Mouse (Mus musculus): ENCODE data around the gene Spag5. TPM values are rescaled to one million over a fixed set of nuclear protein-coding genes. Genes with fewer than 3 reads are reported as not detected.

Spag5 gene
- 2.7 TPM for polyA plus RNA-seq (2014; fragmentation: Illumina TruSeq; extraction: RNeasy Lipid Tissue Mini Kit (QIAGEN cat#74804); ENCODE audit: low read depth, low replicate concordance)

GRCm38 (mm10) chr11:78301357-78302084 is at the start of gene Spag5:
Gene Spag5 (plus strand): TSS chr11:78301529.

DNA sequence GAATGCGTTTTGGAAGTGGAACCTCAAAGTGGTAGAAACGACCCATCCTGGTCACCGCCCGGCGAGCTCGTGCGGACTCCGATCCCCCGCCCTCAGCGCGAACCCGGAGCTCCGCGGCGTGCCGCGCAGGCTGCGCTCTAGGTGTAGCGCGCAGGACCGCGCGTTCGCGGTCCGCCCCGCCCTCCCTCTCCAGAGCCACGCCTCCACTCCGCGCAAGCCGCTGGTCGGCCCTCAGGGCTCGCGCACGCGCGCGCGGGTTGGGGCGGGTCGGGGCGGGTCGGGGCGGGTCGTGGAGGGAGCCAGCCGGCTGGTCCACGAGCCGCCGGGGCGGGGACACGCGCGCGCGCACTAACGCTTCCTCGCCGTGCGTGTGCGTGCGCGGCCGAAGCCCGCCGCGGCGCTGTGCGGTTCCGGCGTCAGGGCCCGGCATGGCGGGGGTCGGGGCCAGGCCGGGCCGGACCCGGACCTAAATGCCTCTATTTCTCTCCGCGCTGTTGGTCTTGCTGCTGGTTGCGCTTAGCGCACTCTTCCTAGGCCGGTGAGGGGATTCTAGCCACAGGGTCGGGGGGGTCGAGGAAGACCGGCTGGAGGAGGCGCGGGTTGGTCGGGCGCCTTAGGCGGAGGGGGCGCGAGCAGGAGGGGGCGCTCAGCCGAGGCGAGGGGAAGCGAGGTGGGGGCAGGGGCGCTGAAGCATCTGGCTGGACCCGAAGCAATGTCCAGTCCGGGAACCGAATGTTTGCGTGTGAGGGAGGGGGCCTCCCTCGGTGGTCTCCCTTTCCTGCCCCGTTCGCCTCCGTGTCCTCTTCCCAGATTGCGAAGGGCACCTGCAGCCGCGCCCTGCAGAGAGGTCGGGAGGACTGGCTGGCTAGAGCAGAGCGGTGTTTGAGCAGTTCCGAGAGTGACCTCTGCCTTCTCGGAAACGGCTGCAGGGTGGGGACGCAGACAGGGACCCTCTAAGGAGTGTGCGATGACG is 39.7 kb upstream of the Spag5 start, which contains the start of gene 2610507B11Rik:
Gene 2610507B11Rik, plus strand, starts transcription at position 373 of the 973 bp plus-strand sequence.

DNA sequence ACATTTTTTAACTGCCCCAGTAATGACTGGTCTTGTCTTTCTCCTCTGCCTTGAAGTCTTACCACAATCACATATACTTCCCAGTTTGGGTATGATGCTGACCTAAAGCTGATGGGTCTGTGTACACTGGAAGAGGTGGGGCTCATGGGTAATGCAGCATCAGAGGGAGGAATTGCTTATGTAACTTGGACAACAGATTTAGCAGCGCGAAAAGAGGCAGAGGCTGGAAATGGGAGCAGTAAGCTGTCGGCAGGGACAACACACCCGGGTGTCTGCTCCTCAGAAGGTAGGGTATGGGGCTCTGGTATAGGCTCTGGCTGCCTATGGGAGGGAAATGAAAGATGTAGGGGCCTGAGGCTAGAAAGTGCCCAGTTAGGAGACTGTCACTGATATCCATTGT is 10.7 kb upstream of the Spag5 start, which contains the start of gene BC030499:
Gene BC030499, plus strand, starts transcription at position 188 of the 400 bp plus-strand sequence.

DNA sequence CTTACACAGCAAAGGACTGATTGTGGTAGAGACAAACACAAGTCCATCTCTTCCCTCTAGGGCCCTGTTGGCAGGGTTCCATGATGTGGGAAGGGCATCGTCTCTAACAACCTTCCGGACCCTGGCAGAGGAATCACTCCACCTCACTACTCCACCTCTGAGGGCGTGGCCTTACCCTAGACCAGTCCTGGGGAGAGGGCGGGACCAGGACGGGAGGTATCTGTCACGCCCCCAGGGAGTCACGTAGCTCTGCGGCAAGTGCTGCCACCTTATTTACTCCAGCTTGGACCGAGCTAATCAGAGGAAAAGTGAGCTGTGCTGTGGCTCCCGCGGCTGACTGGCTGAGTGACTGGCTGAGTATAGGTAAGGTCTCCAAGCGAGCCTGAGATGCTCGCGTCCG is 21.5 kb downstream of the Spag5 start, which contains the start of gene Aldoc:
Gene Aldoc, plus strand, starts transcription at position 109 of the 400 bp plus-strand sequence.

DNA sequence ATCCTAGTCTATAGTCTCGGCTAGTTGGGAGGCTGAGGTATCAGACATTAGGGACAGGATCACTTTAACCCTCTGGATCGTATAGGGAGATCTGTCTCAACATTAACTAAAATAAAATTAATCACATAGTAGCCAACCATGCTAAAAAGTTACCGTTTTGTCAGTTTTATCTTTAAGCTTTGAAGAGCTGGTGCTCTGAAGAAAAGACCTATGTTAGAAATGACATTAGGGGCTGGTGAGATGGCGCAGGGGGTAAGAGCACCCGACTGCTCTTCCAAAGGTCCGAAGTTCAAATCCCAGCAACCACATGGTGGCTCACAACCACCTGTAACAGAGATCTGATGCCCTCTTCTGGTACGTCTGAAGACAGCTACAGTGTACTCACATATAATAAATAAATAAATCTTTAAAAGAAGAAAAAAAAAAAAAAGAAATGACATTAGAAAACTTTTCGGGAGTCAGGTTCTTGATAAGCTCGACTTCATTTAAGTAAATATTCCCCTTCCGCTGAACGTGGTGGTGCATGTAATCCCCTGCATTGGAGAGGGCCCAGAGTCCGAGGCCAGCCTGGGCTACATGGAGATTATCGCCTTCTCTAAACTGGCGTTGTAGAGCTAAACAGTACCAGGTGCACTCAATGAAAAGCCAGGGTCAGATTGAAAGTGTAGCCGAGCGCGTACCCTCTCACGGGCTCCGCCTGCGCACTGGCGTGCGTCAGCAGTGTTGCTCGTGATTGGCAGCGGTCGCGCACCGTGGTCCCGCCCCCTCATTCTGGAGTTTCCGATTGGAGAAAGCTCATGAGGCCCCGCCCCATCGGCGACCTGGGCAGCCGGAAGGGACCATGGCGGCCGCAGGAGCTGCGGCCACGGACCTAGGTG is 26.5 kb downstream of the Spag5 start, which contains the start of gene Pigs:
Gene Pigs, plus strand, starts transcription at position 782 of the 878 bp plus-strand sequence.

GRCm38 (mm10) chr11:78343381-78344327 is 42.3 kb downstream of the Spag5 start, which contains the start of gene Unc119:
Gene Unc119 (plus strand): TSS chr11:78343482.

Other genes with a start within 250 kb of the Spag5 start
- 14.4 TPM for gene Eral1, start 221.1 kb upstream of the Spag5 start, polyA plus RNA-seq (2014; fragmentation: Illumina TruSeq; extraction: RNeasy Lipid Tissue Mini Kit (QIAGEN cat#74804); ENCODE audit: low read depth, low replicate concordance)
- 13.9 TPM for gene Fam222b, start 206.9 kb upstream of the Spag5 start, polyA plus RNA-seq (2014; fragmentation: Illumina TruSeq; extraction: RNeasy Lipid Tissue Mini Kit (QIAGEN cat#74804); ENCODE audit: low read depth, low replicate concordance)
- 17.9 TPM for gene Traf4, start 135.9 kb upstream of the Spag5 start, polyA plus RNA-seq (2014; fragmentation: Illumina TruSeq; extraction: RNeasy Lipid Tissue Mini Kit (QIAGEN cat#74804); ENCODE audit: low read depth, low replicate concordance)
- gene Nek8, start 124.9 kb upstream of the Spag5 start, polyA plus RNA-seq (2014; fragmentation: Illumina TruSeq; extraction: RNeasy Lipid Tissue Mini Kit (QIAGEN cat#74804); ENCODE audit: low read depth, low replicate concordance), result 11.7 TPM
- gene Tlcd1, start 124.8 kb upstream of the Spag5 start, polyA plus RNA-seq (2014; fragmentation: Illumina TruSeq; extraction: RNeasy Lipid Tissue Mini Kit (QIAGEN cat#74804); ENCODE audit: low read depth, low replicate concordance), result 74.2 TPM
- gene Rpl23a, start 117.9 kb upstream of the Spag5 start, polyA plus RNA-seq (2014; fragmentation: Illumina TruSeq; extraction: RNeasy Lipid Tissue Mini Kit (QIAGEN cat#74804); ENCODE audit: low read depth, low replicate concordance), result 2,000 TPM
- 68.5 TPM for gene Rab34, start 113.1 kb upstream of the Spag5 start, polyA plus RNA-seq (2014; fragmentation: Illumina TruSeq; extraction: RNeasy Lipid Tissue Mini Kit (QIAGEN cat#74804); ENCODE audit: low read depth, low replicate concordance)
- gene Proca1, start 108.1 kb upstream of the Spag5 start, polyA plus RNA-seq (2014; fragmentation: Illumina TruSeq; extraction: RNeasy Lipid Tissue Mini Kit (QIAGEN cat#74804); ENCODE audit: low read depth, low replicate concordance), result 26.7 TPM
- gene Sdf2, start 55.8 kb upstream of the Spag5 start, polyA plus RNA-seq (2014; fragmentation: Illumina TruSeq; extraction: RNeasy Lipid Tissue Mini Kit (QIAGEN cat#74804); ENCODE audit: low read depth, low replicate concordance), result 103 TPM
- 41.1 TPM for gene Supt6, start 55.5 kb upstream of the Spag5 start, polyA plus RNA-seq (2014; fragmentation: Illumina TruSeq; extraction: RNeasy Lipid Tissue Mini Kit (QIAGEN cat#74804); ENCODE audit: low read depth, low replicate concordance)
- gene 2610507B11Rik, start 39.8 kb upstream of the Spag5 start, polyA plus RNA-seq (2014; fragmentation: Illumina TruSeq; extraction: RNeasy Lipid Tissue Mini Kit (QIAGEN cat#74804); ENCODE audit: low read depth, low replicate concordance), result 107 TPM
- 0.19 TPM for gene BC030499, start 10.7 kb upstream of the Spag5 start, polyA plus RNA-seq (2014; fragmentation: Illumina TruSeq; extraction: RNeasy Lipid Tissue Mini Kit (QIAGEN cat#74804); ENCODE audit: low read depth, low replicate concordance)
- 41.4 TPM for gene Aldoc, start 21.4 kb downstream of the Spag5 start, polyA plus RNA-seq (2014; fragmentation: Illumina TruSeq; extraction: RNeasy Lipid Tissue Mini Kit (QIAGEN cat#74804); ENCODE audit: low read depth, low replicate concordance)
- 34.6 TPM for gene Pigs, start 26.9 kb downstream of the Spag5 start, polyA plus RNA-seq (2014; fragmentation: Illumina TruSeq; extraction: RNeasy Lipid Tissue Mini Kit (QIAGEN cat#74804); ENCODE audit: low read depth, low replicate concordance)
- gene Unc119, start 42.0 kb downstream of the Spag5 start, polyA plus RNA-seq (2014; fragmentation: Illumina TruSeq; extraction: RNeasy Lipid Tissue Mini Kit (QIAGEN cat#74804); ENCODE audit: low read depth, low replicate concordance), result 34.6 TPM
- gene Foxn1, start 85.0 kb downstream of the Spag5 start, polyA plus RNA-seq (2014; fragmentation: Illumina TruSeq; extraction: RNeasy Lipid Tissue Mini Kit (QIAGEN cat#74804); ENCODE audit: low read depth, low replicate concordance), result not detected
- gene Slc13a2, start 120.7 kb downstream of the Spag5 start, polyA plus RNA-seq (2014; fragmentation: Illumina TruSeq; extraction: RNeasy Lipid Tissue Mini Kit (QIAGEN cat#74804); ENCODE audit: low read depth, low replicate concordance), result 7.7 TPM
- gene Slc46a1, start 164.2 kb downstream of the Spag5 start, polyA plus RNA-seq (2014; fragmentation: Illumina TruSeq; extraction: RNeasy Lipid Tissue Mini Kit (QIAGEN cat#74804); ENCODE audit: low read depth, low replicate concordance), result 25.6 TPM
- gene Sarm1, start 196.2 kb downstream of the Spag5 start, polyA plus RNA-seq (2014; fragmentation: Illumina TruSeq; extraction: RNeasy Lipid Tissue Mini Kit (QIAGEN cat#74804); ENCODE audit: low read depth, low replicate concordance), result 2.2 TPM
- 12.6 TPM for gene Vtn, start 197.6 kb downstream of the Spag5 start, polyA plus RNA-seq (2014; fragmentation: Illumina TruSeq; extraction: RNeasy Lipid Tissue Mini Kit (QIAGEN cat#74804); ENCODE audit: low read depth, low replicate concordance)
- gene Sebox, start 201.9 kb downstream of the Spag5 start, polyA plus RNA-seq (2014; fragmentation: Illumina TruSeq; extraction: RNeasy Lipid Tissue Mini Kit (QIAGEN cat#74804); ENCODE audit: low read depth, low replicate concordance), result not detected
- gene Tmem199, start 210.6 kb downstream of the Spag5 start, polyA plus RNA-seq (2014; fragmentation: Illumina TruSeq; extraction: RNeasy Lipid Tissue Mini Kit (QIAGEN cat#74804); ENCODE audit: low read depth, low replicate concordance), result 31.0 TPM
- 77.7 TPM for gene Poldip2, start 210.7 kb downstream of the Spag5 start, polyA plus RNA-seq (2014; fragmentation: Illumina TruSeq; extraction: RNeasy Lipid Tissue Mini Kit (QIAGEN cat#74804); ENCODE audit: low read depth, low replicate concordance)
- 35.8 TPM for gene Tnfaip1, start 234.8 kb downstream of the Spag5 start, polyA plus RNA-seq (2014; fragmentation: Illumina TruSeq; extraction: RNeasy Lipid Tissue Mini Kit (QIAGEN cat#74804); ENCODE audit: low read depth, low replicate concordance)
- 127 TPM for gene Ift20, start 234.8 kb downstream of the Spag5 start, polyA plus RNA-seq (2014; fragmentation: Illumina TruSeq; extraction: RNeasy Lipid Tissue Mini Kit (QIAGEN cat#74804); ENCODE audit: low read depth, low replicate concordance)
- gene Tmem97, start 249.2 kb downstream of the Spag5 start, polyA plus RNA-seq (2014; fragmentation: Illumina TruSeq; extraction: RNeasy Lipid Tissue Mini Kit (QIAGEN cat#74804); ENCODE audit: low read depth, low replicate concordance), result 38.0 TPM

All from adipose tissue, adult 10 weeks (tissue).